Mouse (Mus musculus): Measurements from ENCODE around the gene Lrrfip2.

The Lrrfip2 gene

DNA sequence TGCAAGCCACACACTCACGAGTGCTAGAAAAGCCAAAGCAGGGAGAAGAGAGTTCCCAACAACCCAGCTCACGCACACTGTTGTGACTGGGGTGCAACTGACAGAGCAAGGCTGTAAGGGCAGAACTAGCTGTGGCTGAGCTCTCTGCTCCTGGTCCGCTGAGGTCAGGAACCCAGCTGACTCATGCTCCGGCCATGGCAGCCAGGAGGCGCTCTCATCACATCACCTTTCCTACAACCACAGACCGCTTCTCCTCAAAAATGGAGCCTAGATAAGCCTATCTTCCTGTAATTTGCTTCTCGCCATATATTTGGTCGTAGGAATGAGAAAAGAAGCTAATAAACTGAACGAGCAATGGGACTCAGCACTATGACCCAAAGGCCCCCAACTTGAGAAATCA is 117.3 kb downstream of the Lrrfip2 start:
- DNase-seq, result no peak

DNA sequence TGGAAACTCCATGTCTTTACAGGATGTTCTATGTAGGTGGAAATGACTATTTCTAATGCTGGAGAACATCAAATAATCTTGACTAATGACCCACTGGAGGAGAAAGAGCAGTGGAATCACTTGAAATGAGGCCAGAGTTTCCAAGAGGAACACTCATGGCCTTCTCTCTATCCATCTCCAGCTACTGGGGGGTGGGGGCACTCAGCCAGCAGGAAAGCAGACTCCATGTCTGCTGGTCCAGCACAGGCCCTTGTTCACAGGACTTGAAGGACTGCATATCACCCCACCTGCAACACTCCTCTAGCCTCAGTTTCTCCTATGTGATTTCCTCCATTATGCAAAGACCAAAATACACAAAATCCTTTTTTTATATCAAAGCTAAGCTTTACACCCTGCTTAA is 120.3 kb downstream of the Lrrfip2 start:
- no peak for DNase-seq

DNA sequence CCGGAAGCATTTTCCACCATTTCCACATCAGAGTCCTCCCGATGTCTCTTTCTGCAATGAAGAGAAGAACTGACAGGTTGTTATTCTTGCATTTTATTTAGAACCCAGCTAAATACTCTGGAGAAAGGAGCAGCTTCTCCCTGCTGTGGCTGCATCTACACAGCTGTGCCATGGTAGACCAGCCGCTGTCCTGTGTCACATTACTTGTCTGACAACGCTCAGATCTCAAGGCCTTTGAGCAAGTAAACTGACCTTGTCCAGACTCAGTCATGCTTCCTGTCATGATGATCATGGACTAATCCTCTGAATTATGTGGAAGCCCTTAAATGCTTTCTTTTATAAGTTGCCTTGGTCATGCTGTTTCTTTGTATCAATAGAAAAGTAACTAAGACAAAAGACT is 122.4 kb downstream of the Lrrfip2 start:
- DNase-seq, result no peak

DNA sequence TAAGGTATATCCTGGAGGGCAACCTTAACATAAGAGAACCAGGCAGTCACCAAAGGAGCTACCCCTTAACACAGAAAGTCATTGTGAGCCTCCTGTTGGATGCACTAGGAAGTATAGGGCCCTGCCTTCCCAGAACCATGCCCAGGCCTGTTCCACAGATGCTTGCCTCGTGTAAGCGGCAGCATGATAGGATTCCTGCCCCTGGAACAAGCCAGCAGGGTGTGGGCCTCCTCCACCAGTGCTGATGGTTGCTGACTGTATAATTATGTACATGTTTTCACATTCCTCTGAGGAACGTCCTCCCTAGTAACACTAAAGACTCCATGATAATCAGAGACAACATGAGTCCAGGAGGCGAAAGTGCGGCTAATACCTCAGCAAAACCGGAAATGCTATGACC is 126.0 kb downstream of the Lrrfip2 start:
- no peak for DNase-seq

DNA sequence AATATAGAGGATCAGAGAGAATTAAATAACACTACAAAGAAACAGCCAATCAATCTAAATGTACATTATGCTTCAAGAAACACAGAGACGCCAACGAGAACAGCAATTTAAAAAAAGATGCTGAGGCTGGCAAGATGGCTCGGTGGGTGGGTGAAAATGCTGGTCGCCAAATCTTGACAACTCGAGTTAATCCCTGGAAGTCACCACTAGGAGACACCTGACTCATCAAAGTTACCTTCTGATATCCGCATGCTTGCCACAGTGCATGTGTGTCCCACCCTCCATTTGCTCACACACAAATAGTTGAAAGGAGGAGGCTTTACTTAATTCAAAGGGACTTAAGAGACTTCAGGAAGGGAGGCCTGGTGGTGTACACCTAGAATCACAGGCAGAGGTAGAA is 128.2 kb downstream of the Lrrfip2 start:
- DNase-seq, result no peak

DNA sequence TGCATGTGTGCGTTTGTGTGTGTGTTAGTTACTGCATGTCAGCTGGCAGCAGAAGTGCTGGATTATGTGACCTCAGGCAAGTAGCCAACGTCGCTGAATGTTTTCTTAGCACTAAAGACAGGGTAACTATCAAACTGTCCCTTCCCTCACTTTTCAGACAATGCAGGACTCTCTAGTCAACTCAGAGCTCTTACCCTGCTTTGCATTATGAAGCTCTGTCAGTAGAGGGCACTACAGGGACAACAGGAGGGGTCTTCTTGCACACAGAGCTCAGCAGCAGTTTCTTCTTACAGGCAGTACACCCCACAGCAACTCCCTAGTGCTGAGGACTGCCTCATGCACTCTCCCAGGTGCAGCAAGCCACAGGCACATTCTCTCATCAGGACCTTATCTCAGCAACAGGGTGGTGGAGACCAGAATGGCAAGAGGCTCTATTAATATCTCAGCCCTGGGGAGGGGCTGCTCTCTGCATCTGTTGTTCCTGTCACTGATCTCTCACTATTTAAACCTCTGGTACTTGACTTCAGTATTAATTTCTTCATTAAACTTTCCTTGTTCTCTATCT is 130.4 kb downstream of the Lrrfip2 start:
- DNase-seq, result no peak

DNA sequence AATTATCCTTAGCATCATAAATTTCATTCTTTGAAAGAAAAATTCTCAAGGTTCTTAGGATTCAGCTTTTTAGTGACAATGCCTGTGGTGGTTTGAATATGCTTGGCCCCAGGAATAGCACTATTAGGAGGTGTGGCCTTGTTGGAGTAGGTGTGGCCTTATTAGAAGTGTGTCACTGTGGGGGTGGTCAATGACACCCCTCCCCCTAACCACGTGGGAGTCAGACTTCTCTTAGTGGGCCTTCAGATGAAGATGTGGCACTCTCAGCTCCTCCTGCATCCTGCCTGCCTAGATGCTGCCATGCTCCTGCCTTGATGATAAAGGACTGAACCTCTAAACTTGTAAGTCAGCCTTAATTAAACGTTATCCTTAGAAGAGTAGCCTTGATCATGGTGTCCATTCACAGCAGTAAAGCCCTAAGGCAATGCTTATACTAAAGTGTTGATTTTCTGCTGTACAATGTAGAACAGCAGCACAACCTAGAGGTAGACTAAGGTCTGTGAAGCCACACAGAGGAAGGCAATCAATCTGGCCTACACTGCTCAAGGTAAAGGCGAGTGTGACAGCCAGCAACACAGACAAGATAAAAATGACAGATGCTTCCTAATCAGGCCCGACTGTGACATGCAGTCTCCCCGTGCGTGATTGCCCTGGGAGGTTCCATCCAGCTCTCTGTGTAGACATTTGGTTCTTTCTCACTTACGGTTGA is 134.9 kb downstream of the Lrrfip2 start:
- no peak for DNase-seq

DNA sequence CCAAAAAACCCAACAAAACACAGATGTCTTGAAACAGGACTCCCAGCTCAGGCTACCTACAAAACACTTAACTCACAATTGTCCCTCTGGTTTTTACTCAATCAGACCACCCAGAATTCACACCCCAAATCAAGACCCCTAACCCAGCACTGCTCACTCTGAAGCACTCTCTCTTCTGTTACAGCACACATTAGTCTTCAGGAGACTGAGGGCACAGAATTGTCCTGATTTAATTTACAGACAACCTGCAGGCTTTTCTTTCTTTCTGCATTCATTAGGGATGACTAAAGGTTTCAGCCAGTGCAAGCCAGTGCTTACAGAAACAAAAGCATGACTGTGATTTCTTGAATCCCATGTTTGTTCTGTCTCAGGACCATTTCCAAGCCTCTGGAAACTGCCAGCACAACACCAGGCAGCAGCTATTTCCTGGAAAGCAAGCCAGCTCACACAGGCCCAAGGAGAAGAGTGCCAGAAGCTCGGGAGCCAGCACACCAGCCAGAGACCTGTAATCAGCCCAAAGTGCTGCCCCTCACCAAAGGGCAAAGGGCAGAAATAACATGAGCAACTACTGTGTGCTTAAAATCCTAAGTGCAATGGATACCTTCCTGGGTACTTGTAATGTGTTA is 143.1 kb downstream of the Lrrfip2 start:
- DNase-seq, result no peak

DNA sequence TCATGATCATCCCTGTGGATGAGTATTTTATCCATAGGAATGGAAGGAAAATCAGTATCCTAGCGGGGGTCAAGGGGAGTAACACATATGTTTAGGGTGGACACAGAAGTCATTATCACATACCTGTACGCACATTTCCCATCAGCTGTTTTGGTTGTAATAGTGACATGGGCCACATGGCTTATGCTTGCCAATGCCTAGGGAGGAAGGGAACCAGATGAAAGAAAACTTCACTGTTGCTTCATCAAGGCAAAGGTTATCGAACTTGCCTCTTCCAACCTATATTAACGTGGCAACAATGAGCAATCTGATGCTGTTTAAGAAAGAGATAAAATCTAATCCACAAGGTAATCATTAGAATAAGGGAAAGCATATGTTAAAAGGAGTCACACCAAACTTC is 144.0 kb downstream of the Lrrfip2 start:
- no peak for DNase-seq

DNA sequence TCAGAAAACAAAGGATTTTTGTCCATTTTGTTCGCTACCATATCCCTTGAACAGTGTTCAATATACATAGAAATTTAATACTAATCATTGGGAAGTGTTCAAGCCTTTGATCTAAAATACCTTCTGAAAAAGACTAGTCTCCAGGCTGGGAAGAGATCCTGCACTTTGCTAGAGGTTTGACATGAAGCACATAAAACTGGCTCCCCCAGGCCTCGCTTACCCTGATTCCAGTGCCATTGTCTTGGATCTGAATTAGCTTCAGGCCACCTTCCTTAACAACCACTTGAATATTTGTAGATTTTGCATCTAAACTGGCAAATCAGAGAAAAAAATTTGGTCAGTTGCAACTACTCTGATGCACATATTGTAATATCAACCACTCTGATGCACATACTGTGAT is 150.6 kb downstream of the Lrrfip2 start:
- DNase-seq, result no peak

DNA sequence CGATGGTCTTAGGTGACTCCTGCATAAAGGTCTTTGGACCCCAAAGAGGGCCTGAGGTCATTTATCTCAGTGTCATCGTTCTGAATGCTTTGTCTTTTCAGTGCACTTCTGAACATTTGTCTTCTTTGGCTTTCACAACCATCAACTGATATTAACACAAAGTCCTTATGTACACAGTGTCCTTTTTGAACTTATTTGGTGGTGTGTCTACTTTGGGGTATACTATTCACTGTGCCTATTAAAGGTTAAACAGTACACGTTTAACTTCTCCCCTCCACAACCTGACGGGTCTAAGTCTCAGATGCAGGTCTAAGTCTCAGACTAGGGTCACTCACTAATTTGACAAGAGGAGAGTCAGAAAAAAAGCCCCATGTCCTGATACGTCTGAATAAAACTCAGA is 153.2 kb downstream of the Lrrfip2 start:
- DNase-seq, result no peak

DNA sequence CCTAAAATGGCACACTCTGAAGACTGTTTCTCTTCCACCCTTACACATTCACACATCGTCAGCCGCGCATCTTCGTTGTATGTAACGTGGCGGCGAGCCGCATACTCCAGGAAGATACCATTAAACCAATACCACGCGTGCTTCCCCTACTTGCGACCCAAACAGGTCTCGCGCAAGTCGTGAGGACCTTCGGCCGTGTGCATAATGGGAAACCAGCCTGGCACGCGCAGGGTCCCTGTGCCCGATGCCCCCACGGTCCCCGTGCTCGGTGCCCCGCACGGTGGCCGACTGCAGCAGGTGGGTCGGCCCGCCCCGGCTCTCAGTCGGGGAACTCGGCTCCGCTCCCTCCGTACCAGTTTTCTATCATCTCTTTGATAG is 153.7 kb downstream of the Lrrfip2 start:
- DNase-seq, result no peak

DNA sequence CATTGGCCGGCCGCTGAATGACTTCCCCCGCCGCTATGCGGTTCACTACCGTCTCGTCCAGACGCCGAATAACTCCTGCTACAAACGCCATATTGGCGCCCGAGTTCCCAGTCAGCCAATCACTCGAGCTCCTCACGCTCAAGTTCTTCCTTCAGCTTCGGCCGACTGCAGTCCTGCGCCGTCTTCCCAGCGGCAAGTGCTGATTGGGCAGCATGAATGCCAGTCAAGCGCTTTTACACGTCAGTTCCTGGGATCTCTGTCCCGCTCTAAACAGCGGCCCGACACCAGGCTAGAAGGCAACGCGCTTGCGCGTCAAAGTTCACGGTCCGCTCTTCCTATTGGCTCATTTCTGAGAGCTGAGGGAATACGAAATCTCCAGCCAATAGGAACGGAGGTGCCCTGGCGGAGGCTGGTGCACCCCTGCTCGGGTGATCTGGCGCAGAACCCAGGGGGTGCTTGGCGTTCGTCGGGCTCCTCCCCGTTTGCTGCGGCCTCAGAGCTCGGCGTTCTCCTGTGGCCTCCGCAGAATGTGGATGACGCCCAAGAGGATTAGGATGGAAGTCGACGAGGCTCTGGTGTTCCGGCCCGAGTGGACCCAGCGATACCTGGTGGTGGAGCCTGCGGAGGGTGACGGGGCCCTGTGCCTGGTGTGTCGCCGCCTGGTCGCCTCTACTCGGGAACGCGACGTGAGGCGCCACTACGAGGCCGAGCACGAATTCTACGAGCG is 154.2 kb downstream of the Lrrfip2 start, which contains the start of the genes Mlh1 and Epm2aip1:
Mlh1 (minus strand) TSS at position 358 of the 727 bp plus-strand sequence.
Epm2aip1 (plus strand) TSS at position 496 of the 727 bp plus-strand sequence.
- peak; percentile 100 for DNase-seq

DNA sequence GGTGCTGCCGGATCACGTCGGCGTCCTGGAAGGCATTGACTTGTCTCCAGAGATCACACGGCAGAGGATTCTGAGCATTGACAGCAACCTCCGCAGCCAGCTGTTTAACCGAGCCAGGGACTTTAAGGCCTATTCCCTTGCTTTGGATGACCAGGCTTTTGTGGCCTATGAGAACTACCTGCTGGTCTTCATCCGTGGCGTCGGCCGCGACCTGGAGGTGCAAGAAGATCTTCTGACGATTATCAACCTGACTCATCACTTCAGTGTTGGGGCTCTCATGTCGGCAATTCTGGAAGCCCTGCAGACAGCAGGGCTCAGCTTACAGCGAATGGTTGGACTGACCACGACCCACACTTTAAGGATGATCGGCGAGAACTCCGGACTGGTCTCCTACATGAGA is 155.0 kb downstream of the Lrrfip2 start:
- no peak for DNase-seq

DNA sequence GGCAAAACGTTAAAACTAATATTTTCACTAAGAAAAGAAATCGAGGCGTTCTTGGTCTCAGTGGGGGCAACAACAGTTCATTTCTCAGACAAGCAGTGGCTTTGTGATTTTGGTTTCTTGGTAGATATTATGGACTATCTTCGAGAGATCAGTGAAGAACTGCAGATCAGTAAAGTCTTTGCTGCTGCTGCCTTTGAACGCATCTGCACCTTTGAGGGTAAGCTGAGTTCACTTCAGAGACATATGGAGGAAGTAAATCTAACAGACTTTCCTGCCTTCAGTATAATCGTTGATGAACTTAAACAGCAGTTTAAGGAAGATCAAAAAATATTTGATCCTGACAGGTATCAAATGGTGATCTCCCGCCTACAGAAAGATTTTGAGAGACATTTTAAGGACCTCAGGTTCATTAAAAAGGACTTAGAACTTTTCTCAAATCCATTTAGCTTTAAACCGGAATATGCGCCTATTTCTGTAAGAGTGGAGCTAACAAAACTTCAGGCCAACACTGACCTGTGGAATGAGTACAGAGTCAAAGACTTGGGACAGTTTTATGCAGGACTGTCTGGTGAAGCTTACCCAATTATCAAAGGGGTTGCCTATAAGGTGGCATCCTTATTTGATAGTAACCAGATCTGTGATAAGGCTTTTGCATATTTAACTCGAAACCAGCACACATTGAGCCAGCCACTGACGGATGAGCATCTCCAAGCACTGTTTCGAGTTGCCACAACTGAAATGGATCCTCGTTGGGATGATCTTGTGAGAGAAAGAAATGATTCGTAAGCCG is 155.8 kb downstream of the Lrrfip2 start:
- DNase-seq, result no peak

DNA sequence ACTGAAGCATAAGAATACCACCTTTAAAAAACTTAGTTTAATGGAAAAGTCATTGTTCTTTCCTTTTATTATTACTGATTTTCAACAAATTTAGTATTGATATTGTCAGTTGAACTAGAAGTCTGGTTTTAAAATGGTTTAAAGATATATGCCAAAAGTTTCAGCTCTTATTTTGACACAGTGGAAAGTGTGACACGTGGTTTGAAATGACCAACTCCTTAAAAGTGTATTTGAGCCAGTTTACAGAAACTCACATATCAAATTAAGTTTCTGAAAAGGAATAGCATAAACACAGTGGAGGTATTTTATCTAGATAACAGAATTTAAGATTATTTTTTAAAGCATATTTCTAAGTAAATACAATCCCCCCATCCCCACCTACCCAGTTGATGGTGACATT is 156.6 kb downstream of the Lrrfip2 start:
- no peak for DNase-seq

DNA sequence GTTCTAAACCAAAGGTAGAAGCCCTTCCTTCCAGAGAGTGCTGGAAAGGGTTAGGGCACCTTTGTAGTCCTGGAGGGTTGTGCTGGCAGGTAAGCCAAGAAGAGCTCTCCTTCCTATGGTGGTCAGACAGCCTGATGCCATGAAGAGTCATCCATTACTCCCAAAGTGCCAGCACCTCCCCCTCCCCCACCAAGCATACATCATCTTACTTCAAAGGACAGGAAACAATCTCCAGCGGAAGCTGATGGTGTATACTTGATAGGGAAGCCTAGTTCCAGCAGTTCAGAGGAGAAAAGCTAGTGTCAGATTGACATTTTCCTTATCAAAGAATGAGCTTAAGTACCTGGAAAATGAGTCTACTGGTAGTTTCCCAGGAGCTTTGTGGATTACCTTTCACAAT is 157.8 kb downstream of the Lrrfip2 start:
- DNase-seq, result peak; percentile 11 to 15

Measured in cerebellum, postnatal 25 days (tissue).